Mouse (Mus musculus): ENCODE results near the gene Nfkbid. TPM values are rescaled to one million over a fixed set of nuclear protein-coding genes. Genes with fewer than 3 reads are reported as not detected.

Nfkbid gene
- total RNA-seq, 2 experiments from 2014 or later: 3.7 to 3.8 TPM

DNA sequence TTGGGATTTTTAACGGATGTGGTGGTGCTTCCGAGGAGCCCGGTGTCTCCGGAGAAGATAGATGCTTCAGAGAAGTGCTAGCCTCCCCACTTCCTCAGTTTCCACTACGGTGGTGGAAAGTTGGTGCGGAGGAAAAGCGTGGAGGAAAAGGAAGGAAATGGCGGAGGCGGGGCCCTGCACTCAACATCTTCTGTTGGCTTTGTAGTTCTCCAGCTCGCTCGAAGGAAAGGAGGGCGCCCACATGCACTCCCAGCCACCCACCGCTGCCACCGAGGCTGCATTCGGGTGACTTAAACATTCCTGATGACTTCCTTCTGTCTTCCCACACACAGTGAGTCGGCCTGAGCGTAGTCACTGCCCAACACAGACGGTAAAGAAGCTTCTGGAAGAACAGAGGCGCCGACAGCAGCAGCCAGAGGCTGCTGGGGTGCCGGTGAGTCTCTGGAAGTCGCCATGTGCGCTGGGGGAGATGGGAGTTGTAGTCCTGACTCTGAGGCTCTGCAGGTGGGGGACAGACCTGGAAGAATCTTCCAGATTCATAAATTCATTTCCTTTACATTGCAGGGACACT, 1.6 kb downstream of the Nfkbid start:
- peak in 1 of 2 experiments; percentile 41 for DNase-seq (ENCODE audit: low spot score in 2 of 2)

DNA sequence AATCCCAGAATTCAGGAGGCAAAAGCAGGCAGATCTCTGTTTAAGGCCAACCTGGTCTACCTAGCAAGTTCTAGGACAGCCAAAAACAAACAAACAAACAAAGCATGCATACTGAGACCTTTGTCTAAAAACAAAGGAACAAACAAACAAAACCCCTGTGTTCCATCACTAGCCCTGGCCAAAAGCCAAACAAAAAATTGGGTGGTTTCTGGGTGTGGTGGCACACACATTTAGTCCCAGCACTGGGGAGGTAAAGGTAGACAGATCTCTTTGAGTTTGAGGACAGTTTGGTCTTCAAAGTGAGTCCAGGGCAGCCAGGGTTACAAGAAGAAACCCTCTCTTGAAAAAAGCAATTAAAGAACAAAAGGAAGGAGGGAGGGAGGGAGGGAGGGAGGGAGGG, 7.8 kb downstream of the Nfkbid start:
- no peak for DNase-seq (ENCODE audit: low spot score in 2 of 2)

DNA sequence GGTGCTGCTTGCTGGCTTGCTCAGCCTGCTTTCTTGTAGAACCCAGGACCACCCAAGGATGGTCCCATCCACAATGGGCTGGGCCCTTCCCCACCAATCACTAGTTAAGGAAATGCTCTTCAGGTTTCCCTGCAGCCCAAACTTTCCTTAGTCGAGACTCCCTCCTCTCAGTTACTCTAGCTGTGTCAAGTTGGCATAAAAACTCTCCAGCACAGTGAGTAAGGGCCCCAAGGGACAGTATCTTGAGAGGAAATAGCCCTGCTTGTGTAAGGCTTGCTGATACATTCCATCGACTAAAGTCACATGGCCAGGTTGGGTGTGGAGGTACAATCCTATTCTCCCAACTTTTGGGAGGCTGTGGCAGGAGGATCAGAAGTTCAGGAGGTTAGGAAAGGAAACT, 8.7 kb downstream of the Nfkbid start:
- no peak for DNase-seq (ENCODE audit: low spot score in 2 of 2)

DNA sequence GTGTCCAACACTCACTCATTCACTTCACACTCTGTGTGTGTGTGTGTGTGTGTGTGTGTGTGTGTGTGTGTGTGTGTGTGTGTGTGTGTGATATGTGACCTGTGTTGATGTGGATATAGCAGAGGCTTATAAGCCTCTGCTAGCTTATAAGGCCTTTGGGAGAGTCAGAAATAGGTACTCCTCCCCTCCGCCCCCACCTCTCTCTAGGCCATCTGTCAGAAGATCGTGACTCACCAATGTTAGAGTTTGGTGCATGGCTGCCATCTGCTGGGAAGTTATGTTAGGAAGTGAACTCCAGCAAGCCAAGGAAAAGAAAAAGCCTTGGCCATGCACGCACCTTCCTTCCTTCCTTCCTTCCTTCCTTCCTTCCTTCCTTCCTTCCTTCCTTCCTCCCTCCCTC, 10.3 kb downstream of the Nfkbid start:
- peak; percentile 75 to 91 for DNase-seq (ENCODE audit: low spot score in 2 of 2)

DNA sequence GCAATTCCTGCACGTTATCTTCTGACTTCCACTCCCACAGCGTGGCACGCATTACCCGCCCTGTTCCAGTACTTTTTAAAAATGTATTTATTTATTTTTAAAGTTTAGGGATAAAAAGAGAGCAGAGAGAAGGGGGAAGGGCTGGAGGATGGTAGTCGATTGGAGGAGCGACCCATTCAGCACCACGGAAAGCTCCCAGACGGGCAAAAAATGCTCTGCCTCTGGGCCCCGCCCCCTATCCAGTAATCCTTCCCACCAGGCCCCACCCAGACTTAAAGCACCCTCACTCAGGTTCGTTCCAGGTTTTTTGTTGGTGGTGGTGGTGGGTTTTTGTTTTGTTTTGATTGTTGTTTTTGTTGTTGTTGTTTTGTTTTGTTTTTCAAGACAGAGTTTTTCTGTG, 12.7 kb downstream of the Nfkbid start:
- DNase-seq (ENCODE audit: low spot score in 2 of 2): no peak

DNA sequence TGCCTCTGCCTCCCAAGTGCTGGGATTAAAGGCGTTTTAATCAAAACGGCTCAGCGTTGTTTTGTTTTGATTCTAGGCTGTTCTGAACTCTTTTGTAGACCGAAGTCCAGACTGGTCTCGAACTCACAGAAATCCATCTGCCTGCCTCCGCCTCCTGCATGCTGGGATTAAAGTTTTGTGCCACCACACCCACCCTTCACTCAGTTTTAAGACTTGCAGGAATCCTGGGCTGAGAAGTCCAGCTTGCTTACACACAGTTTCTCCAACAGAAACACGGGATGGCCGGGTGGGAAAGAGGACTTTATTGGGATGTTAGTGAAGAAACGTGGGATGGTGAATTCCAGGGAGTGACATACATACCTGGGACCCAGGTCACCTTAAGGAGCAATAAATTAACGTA, 13.2 kb downstream of the Nfkbid start:
- no peak for DNase-seq (ENCODE audit: low spot score in 2 of 2)

DNA sequence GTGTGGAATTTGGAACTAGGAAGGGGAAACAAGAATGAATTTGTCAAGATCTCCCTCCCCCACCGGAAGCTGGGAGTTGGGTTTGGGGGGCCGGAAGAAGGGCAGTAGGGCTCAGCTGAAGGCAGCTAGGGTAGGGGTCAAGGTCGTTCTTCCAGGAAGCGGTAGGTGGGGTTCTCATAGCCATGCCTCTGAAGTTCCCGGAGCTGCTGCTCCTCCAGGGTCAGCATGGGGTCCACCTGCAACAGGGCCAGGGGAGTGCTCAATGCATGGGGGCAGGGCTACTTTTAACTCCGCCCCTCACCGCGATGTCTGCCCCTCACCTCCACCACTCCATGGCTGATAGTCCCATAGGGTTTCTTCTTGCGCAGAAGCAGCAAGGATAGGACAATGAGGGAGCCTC, 13.6 kb downstream of the Nfkbid start:
- no peak for DNase-seq (ENCODE audit: low spot score in 2 of 2)

DNA sequence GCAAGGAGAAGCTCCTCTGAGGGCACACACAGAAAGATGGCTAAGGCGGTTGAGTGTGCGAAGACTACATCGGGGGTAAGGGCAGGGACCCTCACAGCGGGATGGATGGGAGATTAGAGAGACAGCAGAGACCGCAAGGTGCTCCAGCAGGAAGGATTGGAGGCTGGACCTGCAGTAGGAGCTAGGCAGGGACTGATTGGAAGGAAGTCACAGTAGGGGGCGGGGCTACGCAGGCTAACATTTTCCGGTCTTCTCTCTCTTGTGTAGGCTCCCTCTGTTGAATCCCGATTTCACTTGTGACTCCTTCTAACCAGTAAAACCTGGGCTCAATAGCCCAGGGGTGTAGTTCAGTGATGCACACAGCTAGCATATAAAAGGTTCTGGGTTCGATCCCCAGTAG, 15.3 kb downstream of the Nfkbid start:
- DNase-seq (ENCODE audit: low spot score in 2 of 2): no peak

DNA sequence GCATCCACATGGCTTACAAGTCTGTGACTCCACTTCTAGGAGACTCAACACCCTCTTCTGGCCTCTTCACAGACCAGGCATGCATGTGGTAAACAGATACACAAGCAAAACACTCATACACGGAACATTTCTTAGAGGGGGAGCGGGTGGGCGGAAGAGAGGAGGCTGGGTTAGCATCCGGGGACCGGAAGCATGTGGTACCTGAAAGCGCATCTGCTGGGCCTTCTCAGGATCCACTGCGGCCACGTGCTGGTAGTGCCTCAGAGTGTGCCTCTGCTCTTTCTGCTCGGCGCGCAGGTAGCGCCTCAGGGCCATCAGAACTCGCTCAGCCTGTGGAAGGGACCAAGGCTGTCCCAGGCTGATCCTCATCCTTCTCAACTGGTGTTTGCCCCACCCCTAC, 18.2 kb downstream of the Nfkbid start:
- DNase-seq (ENCODE audit: low spot score in 2 of 2): no peak

DNA sequence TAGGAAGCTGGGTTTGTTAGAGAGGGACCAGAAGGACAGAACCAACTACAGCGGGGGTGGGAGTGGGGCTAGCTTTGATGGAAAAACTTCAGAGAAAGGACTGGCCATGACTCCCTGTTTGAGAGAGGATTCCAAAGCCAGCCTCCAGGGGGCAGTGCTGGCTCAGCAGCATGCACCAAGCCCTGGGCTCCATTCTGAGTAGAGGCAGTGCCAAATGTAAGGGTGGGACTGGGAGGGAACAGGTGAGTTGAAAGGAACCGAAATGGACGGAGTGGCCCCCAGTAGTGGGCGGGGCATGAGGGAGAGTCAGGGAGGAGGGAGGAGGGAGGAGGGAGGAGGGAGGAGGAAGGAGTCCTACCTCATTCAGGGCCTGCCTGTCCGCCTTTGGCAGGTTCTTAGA, 19.2 kb downstream of the Nfkbid start:
- peak; percentile 63 to 64 for DNase-seq (ENCODE audit: low spot score in 2 of 2)

DNA sequence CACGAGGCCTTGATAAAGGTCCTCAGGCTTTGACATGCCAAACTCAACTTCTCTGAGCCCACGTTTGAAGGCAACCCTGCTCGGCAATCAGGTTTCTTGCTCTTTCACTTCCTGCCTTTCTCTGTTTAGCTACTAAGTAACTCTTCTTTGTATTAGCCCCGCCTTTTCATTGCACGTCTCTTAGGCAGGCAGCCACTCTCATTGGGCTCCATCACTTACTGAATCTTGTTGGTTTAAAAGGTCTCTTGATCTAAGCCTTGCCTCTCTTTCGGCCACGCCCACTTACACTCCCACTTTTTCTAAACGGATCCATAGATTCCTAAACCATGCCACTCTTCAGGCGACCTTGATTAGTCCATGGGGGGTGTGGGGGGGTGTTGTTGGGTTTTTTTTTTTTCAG, 22.2 kb downstream of the Nfkbid start:
- DNase-seq (ENCODE audit: low spot score in 2 of 2): no peak

DNA sequence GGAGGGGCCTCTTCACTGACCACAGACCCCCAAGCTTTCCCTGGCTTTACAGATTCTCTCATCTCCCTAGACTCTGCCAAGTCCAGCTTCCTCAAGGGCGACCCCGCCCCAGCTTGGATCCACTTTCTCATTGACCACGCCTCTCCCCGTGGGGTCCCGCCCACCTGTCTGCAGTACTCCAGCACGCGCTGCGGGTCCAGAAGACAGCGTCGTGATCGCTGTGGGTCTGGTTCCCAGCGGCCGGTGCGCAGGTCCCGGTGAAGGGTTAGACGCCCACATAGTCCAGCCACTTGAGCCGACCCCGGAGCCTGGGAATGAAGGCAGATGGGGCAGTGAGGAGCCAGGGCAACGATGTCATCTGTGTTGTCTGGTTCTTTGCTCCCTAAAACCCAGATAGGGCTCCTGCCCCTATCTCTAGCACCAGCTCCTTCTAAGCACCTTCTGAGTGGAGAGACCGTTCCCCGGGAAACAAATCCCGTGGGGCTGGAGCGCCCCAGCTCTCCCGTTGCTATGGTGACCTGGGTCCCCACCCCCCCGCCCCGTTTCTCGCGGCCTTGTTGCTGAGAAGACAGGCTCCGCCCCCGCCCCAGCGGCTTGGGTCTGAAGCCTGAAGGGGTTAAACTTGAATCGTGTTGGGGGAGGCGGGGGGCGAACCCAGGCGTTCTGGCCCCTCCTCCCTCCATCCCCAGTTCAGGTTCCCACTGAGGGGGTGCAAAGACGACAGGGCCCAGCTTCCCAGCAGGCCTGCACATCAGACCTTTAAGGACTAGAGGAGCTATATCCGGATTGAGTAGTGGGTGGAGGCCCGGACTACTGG, 22.8 kb downstream of the Nfkbid start:
- peak; percentile 76 to 82 for DNase-seq (ENCODE audit: low spot score in 2 of 2)

DNA sequence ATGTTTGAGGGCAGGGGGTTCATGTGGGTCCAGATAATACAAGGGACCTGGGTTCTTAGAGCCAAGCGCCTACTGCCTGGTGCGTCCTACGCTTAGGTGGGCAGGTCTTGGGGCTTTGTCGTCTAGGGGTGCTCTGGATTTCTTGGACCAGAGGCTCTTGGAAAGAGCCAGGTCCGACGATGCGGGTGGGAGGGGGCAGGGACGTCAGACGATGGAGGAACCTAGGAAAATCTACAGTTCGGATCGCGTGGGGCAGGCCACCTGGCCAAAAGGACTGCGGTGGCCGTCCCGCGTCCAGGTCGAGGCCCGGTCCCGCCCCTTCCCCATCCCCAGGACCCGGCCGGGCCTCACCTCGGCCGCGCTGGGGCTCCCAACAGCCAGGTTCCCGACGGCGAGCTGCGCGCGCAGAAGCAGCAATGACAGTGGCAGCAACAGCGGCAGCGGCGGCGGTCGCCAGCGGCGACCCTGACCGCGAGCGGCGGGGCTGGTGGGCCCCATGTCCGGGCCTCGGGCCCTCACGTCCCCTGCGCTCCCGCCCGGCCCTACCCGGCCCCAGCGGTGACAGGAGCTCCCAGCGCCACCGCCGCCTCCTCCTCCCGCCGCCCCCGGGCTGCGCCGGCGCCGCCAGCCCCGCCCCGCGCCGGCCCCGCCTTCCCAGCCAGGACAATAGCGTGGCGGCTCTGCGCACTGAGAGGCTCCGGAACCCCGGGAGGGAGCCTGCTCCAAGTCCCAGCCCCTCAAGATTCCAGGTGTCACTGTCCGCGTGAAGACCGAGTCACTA, 23.6 kb downstream of the Nfkbid start, which contains the start of gene Aplp1:
Aplp1 (minus strand) TSS at position 565 of the 781 bp plus-strand sequence.
- peak; percentile 69 to 73 for DNase-seq (ENCODE audit: low spot score in 2 of 2)

DNA sequence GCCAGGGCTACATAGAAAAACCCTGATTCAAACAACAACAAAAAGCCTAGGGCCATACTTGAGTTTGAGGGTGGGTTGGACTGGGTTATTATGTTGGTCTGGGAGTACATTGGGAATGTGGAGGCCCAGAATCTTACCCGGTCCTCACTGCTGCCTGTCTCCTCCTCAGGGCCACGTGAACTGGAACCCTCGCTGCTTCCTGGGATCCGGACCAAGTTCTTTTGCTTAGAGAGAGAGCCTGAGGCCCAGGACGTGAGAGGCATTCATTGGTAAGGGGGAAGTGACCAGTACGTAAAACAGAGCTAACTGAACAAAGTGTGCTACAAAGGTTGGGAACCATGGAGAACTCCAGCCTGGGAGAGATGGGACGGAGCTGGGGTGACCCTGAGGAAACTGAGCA, 28.7 kb downstream of the Nfkbid start:
- peak in 1 of 2 experiments; percentile 48 for DNase-seq (ENCODE audit: low spot score in 2 of 2)

DNA sequence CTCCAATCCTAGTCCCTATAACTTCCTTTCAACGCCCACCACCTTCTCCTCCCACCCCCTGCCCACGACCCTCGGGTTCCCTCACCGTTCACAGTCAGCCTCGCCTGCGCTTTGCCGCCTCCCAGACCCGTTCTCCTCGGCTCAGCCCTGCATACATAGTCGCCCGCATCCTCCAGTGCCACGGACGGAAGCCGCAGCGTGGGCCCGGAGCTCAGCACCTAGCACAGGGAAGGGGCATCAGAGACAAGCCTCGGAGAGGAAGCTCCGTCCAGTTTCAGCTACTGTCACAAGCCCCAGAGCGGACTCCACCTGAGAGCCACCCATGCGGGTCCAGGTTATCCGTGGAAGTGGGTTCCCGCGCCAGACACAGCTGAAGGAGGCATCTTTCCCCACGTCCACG, 31.8 kb downstream of the Nfkbid start:
- DNase-seq (ENCODE audit: low spot score in 2 of 2): no peak

DNA sequence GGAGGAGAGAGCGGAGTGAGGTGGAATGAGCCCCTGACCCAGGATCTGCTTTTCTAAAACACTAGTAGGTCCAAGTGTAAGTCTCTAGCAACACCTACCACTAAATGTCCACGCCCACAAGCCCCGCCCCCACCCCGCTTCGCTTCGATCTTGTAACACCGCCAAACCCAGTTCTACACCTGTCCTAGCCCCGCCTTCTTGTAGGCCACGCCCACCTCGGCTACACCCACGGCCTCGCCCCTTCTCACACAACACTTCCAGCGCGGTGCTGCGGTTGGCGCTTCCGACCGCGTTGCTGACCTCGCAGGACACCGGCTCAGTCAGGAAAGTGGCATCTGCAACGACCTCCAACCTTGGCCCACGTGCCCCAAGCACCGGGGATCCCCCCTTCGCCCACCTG, 32.2 kb downstream of the Nfkbid start:
- DNase-seq (ENCODE audit: low spot score in 2 of 2): no peak

DNA sequence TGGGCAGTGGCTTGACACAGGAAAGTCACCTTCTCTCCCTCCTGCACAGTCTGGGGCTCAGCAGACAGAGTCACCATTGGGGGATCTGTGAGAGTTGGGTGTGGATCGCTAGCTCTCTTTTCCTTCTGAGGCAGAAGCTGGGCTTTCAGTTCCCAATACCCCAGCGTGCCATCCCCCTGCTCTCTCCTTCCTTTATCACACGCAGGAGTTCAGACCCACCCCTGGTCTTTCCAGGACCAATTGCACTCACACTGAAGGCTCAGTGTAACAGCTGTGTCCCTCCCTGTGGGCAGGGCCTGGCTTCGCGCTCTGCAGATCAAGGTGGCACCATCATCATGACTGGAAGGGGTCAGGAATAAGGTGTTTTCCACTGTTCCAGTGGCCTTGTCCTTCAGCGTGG, 32.7 kb downstream of the Nfkbid start:
- DNase-seq (ENCODE audit: low spot score in 2 of 2): no peak

DNA sequence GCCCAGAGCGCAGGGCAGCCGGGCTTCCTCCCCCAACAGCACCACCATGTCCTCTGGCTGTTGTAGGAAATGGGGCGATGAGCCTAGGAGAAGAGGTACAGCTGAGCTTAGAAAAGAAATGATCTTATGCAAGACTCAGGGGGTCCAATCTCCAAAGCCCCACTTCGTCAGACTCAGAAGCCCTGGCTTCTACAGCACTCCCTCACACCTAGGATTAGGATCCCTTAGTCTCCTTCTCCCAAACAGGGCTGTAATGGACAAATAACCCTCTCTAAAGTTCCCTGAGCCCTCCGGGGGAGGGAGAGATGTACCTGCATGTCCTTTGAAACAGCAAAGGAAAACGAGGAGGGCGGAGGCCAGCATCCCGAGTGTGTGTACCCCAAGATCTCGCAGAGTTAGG, 35.0 kb downstream of the Nfkbid start:
- no peak for DNase-seq (ENCODE audit: low spot score in 2 of 2)

DNA sequence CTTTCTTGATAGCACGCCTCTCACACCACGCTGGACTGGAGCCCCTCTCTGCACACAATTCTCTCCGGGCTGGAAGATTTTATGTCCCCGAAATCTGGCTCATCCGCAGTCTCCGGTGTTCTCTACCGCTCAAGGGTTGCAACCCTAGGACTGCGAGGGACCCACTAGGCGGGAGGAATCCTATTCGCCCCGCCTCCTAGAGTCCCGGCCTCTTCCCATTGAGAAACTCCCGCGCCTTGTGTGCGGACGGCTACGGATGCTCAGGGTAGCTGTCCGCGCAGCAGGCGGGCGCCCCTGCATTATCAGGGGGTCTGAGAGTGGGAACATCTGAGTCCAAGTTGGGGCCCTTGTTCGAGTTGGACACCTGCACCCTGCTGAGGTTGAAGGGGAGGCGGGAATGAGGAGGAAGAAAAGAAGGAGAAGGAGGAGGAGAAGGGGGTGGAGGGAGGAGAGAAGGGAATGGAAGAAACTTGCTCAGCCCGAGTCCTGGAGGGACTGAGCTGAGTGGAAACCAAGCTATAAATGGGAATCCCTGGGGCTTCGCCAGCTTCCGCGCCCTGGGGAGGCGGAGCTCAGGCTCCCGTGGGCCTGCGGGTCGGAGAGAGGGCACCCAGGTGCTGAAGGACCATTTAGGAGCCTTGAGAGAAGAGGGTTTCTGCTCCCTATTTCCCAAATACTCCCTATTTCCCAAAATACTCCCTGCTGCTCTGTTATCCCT, 35.5 kb downstream of the Nfkbid start:
- DNase-seq (ENCODE audit: low spot score in 2 of 2): no peak

DNA sequence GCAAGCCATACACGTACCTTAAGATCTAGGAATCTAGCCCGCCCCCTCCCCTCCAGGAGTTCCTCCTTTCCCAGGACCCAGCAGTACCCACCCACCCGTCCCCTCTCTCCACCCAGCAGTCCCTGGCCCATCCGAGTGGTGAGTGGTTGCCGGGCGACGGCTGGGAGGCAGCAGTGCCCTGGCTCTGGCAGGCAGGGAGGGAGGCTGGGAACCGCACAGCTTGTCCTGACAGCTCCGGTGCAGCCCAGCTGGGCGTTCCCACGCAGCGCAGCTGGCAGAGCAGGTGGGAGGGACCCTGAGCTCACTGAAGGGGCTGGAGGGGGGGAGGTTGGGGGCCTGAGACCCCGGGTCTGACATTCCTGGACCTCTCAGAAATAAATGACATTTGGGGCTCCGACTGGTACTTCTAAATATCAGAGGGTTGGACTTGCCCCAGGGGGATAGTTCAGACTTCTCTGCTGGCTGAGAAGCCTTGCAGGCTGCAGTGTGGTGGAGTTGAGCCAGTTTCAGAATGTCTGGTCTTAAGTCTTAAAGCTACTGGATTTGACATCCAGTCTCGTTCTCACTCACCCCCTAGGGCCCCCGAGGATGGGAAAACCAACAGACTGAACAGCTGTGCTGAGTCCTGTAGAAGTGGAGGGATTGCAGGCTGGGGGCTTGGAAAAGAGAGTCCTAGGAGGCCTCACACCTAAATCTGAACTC, 36.2 kb downstream of the Nfkbid start, which contains the start of the genes Kirrel2 and Nphs1:
Kirrel2 (minus strand) TSS at position 62 of the 702 bp plus-strand sequence.
Nphs1 (plus strand) TSS at position 687 of the 702 bp plus-strand sequence.
- DNase-seq (ENCODE audit: low spot score in 2 of 2): peak; percentile 73 to 74

DNA sequence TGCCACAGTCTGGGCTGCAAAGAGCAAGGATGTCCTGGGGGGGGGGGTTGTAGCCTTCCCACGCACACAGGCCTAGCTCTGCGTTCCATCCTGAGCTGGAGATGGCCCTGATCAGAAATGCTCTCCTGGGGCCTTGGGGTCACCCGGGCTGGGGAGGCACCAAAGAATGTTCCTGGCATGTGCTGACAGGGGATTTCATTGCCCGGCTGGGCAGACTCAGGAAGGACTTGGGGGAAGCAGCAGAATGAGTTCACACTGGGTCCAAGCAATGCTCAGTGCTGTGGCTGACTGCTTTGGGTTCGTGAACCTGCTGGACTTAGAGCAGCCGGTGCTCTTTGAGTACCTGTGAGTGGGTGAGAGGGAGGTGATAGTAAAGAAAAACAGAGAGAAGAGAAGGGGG, 38.0 kb downstream of the Nfkbid start:
- no peak for DNase-seq (ENCODE audit: low spot score in 2 of 2)
